Mouse (Mus musculus): ENCODE data around the gene Adam12. TPM values are rescaled to one million over a fixed set of nuclear protein-coding genes. Genes with fewer than 3 reads are reported as not detected.

Adam12 gene
- polyA plus RNA-seq, 1 experiment from 2014 or later: 2.7 TPM

DNA sequence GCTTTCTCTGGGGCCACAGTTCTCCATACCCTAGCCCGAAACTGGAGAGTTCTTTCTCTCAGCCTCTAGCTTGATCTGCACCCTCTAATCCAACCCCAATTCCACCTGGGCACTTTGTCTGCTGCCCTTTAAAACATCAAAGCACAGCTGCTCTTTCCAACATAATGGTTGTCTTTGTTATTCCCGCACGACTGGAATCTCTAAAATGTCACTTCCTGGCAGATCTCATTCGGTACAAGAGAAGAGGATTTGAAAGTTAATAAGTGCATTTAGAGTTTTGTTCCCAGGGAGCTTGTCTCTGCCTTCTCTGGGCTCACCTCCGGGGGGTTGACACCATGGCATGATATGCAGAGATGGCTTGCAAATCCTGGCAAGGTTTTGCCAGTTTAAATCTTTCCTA lies 14.7 kb upstream of the Adam12 start:
- no peak for ATAC-seq (ENCODE audit: insufficient number of reproducible peaks, low FRiP score, low TSS enrichment, low read depth)
- H3K4me2 ChIP-seq (ENCODE audit: low read depth, severe bottlenecking): no peak overlapping the region

DNA sequence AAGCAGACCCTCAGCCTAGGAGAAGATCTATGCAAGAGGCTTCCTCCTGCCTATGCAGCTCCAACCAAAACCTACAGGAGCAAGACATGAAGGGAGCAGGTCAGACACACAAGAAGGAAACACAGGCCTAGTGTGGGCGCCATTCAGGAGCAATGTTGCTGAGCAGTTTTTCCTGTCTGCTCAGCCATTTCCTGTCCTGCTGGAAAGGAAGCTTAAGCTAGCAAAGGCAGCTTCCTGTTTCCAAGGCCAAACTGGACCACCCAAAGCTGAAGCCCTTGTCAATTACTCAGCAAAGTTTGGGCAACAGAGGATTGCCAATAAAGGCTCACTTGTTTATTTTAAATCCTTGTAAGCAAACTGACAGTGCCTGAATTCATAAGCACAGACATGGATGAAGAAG lies 10.8 kb upstream of the Adam12 start:
- ATAC-seq (ENCODE audit: insufficient number of reproducible peaks, low FRiP score, low TSS enrichment, low read depth): no peak
- no peak for DNase-seq (ENCODE audit: low spot score)
- H3K27me3 ChIP-seq (ENCODE audit: control insufficient read depth, insufficient read depth, low read length): no peaks in the 10 kb centered on the region
- no peak overlapping the region for H3K27ac ChIP-seq (replicated peaks; ENCODE audit: low read depth, low read length)
- WGBS: 84% methylated on average over 1 of the region's 1 CpGs
- H3K4me1 ChIP-seq (ENCODE audit: control insufficient read depth, insufficient read depth, low read length): no peaks in the 10 kb centered on the region
- H3K4me2 ChIP-seq (ENCODE audit: low read depth, severe bottlenecking): no peak overlapping the region
- H3K36me3 ChIP-seq (ENCODE audit: control insufficient read depth, insufficient read depth, low read length): no peaks in the 10 kb centered on the region
- no peak overlapping the region for H3K9ac ChIP-seq (ENCODE audit: low read length)
- H3K4me3 ChIP-seq (ENCODE audit: low read depth, low read length): no peak overlapping the region
- H3K9me3 ChIP-seq (ENCODE audit: control insufficient read depth, low read length): no peaks in the 10 kb centered on the region

More for the DNA sequence above, 14.7 kb upstream of the Adam12 start:
- H3K27ac ChIP-seq (replicated peaks; ENCODE audit: low read depth, low read length): no peak overlapping the region
- no peaks in the 10 kb centered on the region for H3K27me3 ChIP-seq (ENCODE audit: control insufficient read depth, insufficient read depth, low read length)
- no peaks in the 10 kb centered on the region for H3K4me1 ChIP-seq (ENCODE audit: control insufficient read depth, insufficient read depth, low read length)
- no peak for DNase-seq (ENCODE audit: low spot score)
- no peaks in the 10 kb centered on the region for H3K36me3 ChIP-seq (ENCODE audit: control insufficient read depth, insufficient read depth, low read length)
- no peak overlapping the region for H3K9ac ChIP-seq (ENCODE audit: low read length)
- no peaks in the 10 kb centered on the region for H3K9me3 ChIP-seq (ENCODE audit: control insufficient read depth, low read length)
- 35% methylated on average over 5 of the region's 5 CpGs for WGBS
- H3K4me3 ChIP-seq (ENCODE audit: low read depth, low read length): no peak overlapping the region

DNA sequence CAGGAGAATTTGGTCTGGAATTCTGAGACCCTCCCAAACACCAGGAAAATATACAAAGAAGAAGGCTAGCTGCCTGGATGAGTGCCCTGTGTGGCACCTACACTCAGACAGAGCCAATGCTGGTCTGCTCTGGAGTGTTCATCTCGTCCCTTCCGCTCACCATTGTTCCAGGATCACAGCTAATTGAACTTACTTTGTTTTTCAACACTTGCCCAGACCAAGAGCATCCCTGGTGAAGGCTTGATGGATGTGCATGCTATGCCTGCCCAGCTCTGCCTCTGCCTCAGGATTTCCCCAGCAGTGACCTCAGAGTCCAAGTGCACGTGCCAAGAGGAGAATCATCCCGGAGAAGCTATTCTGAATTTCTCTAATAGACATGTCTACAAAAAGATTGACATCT lies 9.3 kb upstream of the Adam12 start:
- 91% methylated on average over 4 of the region's 4 CpGs for WGBS
- Histone ChIP-seq H3K4me2 (ENCODE audit: low read depth, severe bottlenecking) (no peak overlapping the region), H3K4me3 (ENCODE audit: low read depth, low read length) (no peak overlapping the region), H3K9me3 (ENCODE audit: control insufficient read depth, low read length) (no peaks in the 10 kb centered on the region), H3K27me3 (ENCODE audit: control insufficient read depth, insufficient read depth, low read length) (no peaks in the 10 kb centered on the region), H3K4me1 (ENCODE audit: control insufficient read depth, insufficient read depth, low read length) (no peaks in the 10 kb centered on the region), H3K36me3 (ENCODE audit: control insufficient read depth, insufficient read depth, low read length) (no peaks in the 10 kb centered on the region), H3K9ac (ENCODE audit: low read length) (no peak overlapping the region), H3K27ac (replicated peaks; ENCODE audit: low read depth, low read length) (no peak overlapping the region)
- ATAC-seq (ENCODE audit: insufficient number of reproducible peaks, low FRiP score, low TSS enrichment, low read depth) (no peak), DNase-seq (ENCODE audit: low spot score) (no peak)

DNA sequence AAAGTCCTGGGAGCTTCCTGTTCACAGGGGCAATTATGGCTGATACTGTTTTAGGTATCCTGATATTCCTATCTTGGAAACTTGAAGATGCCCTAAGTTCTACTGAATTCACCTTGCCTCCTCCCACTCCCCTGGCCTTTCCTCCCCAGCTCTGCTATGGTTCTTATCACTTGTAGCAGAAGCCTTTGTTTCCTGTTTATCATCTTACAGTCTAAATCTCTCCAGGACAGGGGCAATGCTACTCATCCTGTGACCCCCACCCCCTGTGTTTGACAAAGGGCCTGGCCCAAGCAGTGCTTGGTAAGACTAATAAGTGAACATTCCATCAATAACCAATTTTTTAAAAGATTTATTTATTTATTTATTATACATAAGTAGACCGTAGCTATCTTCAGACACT lies 8.6 kb upstream of the Adam12 start:
- H3K4me1 ChIP-seq (ENCODE audit: control insufficient read depth, insufficient read depth, low read length): no peaks in the 10 kb centered on the region
- no peaks in the 10 kb centered on the region for H3K9me3 ChIP-seq (ENCODE audit: control insufficient read depth, low read length)
- DNase-seq (ENCODE audit: low spot score) (no peak), ATAC-seq (ENCODE audit: insufficient number of reproducible peaks, low FRiP score, low TSS enrichment, low read depth) (no peak)
- 89% methylated on average over 1 of the region's 1 CpGs for WGBS
- no peaks in the 10 kb centered on the region for H3K27me3 ChIP-seq (ENCODE audit: control insufficient read depth, insufficient read depth, low read length)
- no peak overlapping the region for H3K4me3 ChIP-seq (ENCODE audit: low read depth, low read length)
- no peaks in the 10 kb centered on the region for H3K36me3 ChIP-seq (ENCODE audit: control insufficient read depth, insufficient read depth, low read length)
- H3K4me2 ChIP-seq (ENCODE audit: low read depth, severe bottlenecking): no peak overlapping the region
- H3K9ac ChIP-seq (ENCODE audit: low read length): no peak overlapping the region
- no peak overlapping the region for H3K27ac ChIP-seq (replicated peaks; ENCODE audit: low read depth, low read length)

- 92% methylated on average over 3 of the region's 3 CpGs for WGBS
- Histone ChIP-seq H3K4me1 (ENCODE audit: control insufficient read depth, insufficient read depth, low read length) (no peaks in the 10 kb centered on the region), H3K27ac (replicated peaks; ENCODE audit: low read depth, low read length) (no peak overlapping the region), H3K27me3 (ENCODE audit: control insufficient read depth, insufficient read depth, low read length) (no peaks in the 10 kb centered on the region), H3K36me3 (ENCODE audit: control insufficient read depth, insufficient read depth, low read length) (no peaks in the 10 kb centered on the region), H3K4me3 (ENCODE audit: low read depth, low read length) (no peak overlapping the region), H3K9ac (ENCODE audit: low read length) (no peak overlapping the region), H3K4me2 (ENCODE audit: low read depth, severe bottlenecking) (no peak overlapping the region), H3K9me3 (ENCODE audit: control insufficient read depth, low read length) (no peaks in the 10 kb centered on the region)
- ATAC-seq (ENCODE audit: insufficient number of reproducible peaks, low FRiP score, low TSS enrichment, low read depth): no peak
- DNase-seq (ENCODE audit: low spot score): no peak
Observed at GRCm38 (mm10) chr7:134238863-134239262, 6.9 kb upstream of the Adam12 start.

DNA sequence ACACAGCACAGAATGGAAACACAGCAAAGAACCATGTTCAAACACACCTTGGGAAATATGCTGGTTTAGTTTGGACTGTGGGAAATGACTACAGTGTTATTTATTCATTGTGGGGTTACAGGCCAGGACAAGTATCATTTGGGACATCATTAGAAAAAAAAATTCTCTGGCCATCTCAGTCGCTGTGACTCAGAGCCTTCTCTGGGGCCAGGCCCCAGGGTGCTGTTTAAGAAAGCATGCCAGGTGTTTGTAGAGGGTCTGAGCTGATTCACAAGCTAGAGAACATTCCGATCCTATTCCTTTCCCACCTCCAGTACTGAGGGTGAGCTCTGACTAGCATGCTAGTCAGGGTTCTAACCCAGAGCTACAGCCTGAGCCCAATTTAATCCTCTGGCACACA lies 5.4 kb upstream of the Adam12 start:
- no peaks in the 10 kb centered on the region for H3K27me3 ChIP-seq (ENCODE audit: control insufficient read depth, insufficient read depth, low read length)
- no peak for ATAC-seq (ENCODE audit: insufficient number of reproducible peaks, low FRiP score, low TSS enrichment, low read depth)

GRCm38 (mm10) chr7:134236727-134237126 lies 4.8 kb upstream of the Adam12 start:
- no peaks in the 10 kb centered on the region for H3K27me3 ChIP-seq (ENCODE audit: control insufficient read depth, insufficient read depth, low read length)
- ATAC-seq (ENCODE audit: insufficient number of reproducible peaks, low FRiP score, low TSS enrichment, low read depth) (no peak), DNase-seq (ENCODE audit: low spot score) (no peak)
- H3K4me1 ChIP-seq (ENCODE audit: control insufficient read depth, insufficient read depth, low read length): 0 out of 2 replicates have a peak, but pooled peaks cover 5% of the 10 kb centered on the region
- H3K4me3 ChIP-seq (ENCODE audit: low read depth, low read length): no peak overlapping the region
- no peak overlapping the region for H3K4me2 ChIP-seq (ENCODE audit: low read depth, severe bottlenecking)
- no peaks in the 10 kb centered on the region for H3K9me3 ChIP-seq (ENCODE audit: control insufficient read depth, low read length)
- H3K9ac ChIP-seq (ENCODE audit: low read length): no peak overlapping the region
- no peak overlapping the region for H3K27ac ChIP-seq (replicated peaks; ENCODE audit: low read depth, low read length)
- H3K36me3 ChIP-seq (ENCODE audit: control insufficient read depth, insufficient read depth, low read length): no peaks in the 10 kb centered on the region

More for the DNA sequence above, 5.4 kb upstream of the Adam12 start:
- 60% methylated on average over 2 of the region's 2 CpGs for WGBS
- no peak overlapping the region for H3K4me3 ChIP-seq (ENCODE audit: low read depth, low read length)
- H3K4me1 ChIP-seq (ENCODE audit: control insufficient read depth, insufficient read depth, low read length): 0 out of 2 replicates have a peak, but pooled peaks cover 1% of the 10 kb centered on the region
- no peak for DNase-seq (ENCODE audit: low spot score)
- H3K4me2 ChIP-seq (ENCODE audit: low read depth, severe bottlenecking): no peak overlapping the region
- no peak overlapping the region for H3K9ac ChIP-seq (ENCODE audit: low read length)
- no peaks in the 10 kb centered on the region for H3K9me3 ChIP-seq (ENCODE audit: control insufficient read depth, low read length)
- H3K27ac ChIP-seq (replicated peaks; ENCODE audit: low read depth, low read length): no peak overlapping the region
- H3K36me3 ChIP-seq (ENCODE audit: control insufficient read depth, insufficient read depth, low read length): no peaks in the 10 kb centered on the region

GRCm38 (mm10) chr7:134235552-134235951 lies 3.6 kb upstream of the Adam12 start:
- 78% methylated on average over 2 of the region's 2 CpGs for WGBS
- no peak for ATAC-seq (ENCODE audit: insufficient number of reproducible peaks, low FRiP score, low TSS enrichment, low read depth)
- H3K4me3 ChIP-seq (ENCODE audit: low read depth, low read length): no peak overlapping the region
- 0 out of 2 replicates have a peak, but pooled peaks cover 6% of the 10 kb centered on the region for H3K4me1 ChIP-seq (ENCODE audit: control insufficient read depth, insufficient read depth, low read length)
- no peaks in the 10 kb centered on the region for H3K36me3 ChIP-seq (ENCODE audit: control insufficient read depth, insufficient read depth, low read length)
- H3K9ac ChIP-seq (ENCODE audit: low read length): no peak overlapping the region
- no peak for DNase-seq (ENCODE audit: low spot score)
- no peak overlapping the region for H3K4me2 ChIP-seq (ENCODE audit: low read depth, severe bottlenecking)
- H3K27me3 ChIP-seq (ENCODE audit: control insufficient read depth, insufficient read depth, low read length): no peaks in the 10 kb centered on the region
- H3K27ac ChIP-seq (replicated peaks; ENCODE audit: low read depth, low read length): no peak overlapping the region
- no peaks in the 10 kb centered on the region for H3K9me3 ChIP-seq (ENCODE audit: control insufficient read depth, low read length)

- peaks cover 10% of the 10 kb centered on the region for H3K4me1 ChIP-seq (ENCODE audit: control insufficient read depth, insufficient read depth, low read length)
- 0 out of 2 replicates have a peak, but pooled peaks cover 2% of the 10 kb centered on the region for H3K27me3 ChIP-seq (ENCODE audit: control insufficient read depth, insufficient read depth, low read length)
- 85% methylated on average over 3 of the region's 3 CpGs for WGBS
- H3K4me3 ChIP-seq (ENCODE audit: low read depth, low read length): no peak overlapping the region
- no peak overlapping the region for H3K27ac ChIP-seq (replicated peaks; ENCODE audit: low read depth, low read length)
- no peak overlapping the region for H3K9ac ChIP-seq (ENCODE audit: low read length)
- ATAC-seq (ENCODE audit: insufficient number of reproducible peaks, low FRiP score, low TSS enrichment, low read depth) (no peak), DNase-seq (ENCODE audit: low spot score) (no peak)
- H3K9me3 ChIP-seq (ENCODE audit: control insufficient read depth, low read length): no peaks in the 10 kb centered on the region
- H3K4me2 ChIP-seq (ENCODE audit: low read depth, severe bottlenecking): no peak overlapping the region
- H3K36me3 ChIP-seq (ENCODE audit: control insufficient read depth, insufficient read depth, low read length): no peaks in the 10 kb centered on the region
Observed at GRCm38 (mm10) chr7:134230708-134231107, 1.2 kb downstream of the Adam12 start.
